Mouse (Mus musculus) neural tube, embryonic 13.5 days (tissue): ENCODE measurements around the gene Ptprd. TPM values are rescaled to one million over a fixed set of nuclear protein-coding genes. Genes with fewer than 3 reads are reported as not detected.
"Not testable (repeated sequence)": the region's sequence is repeated elsewhere in the genome, so short reads cannot be mapped to it uniquely, and the experiment has no call there.

Experiments used
- ATAC-seq: fragments of 200-750 bp; cut with Nextera tagmentation; 2 replicates; pipeline ENCODE4 v1.8.0; 2017; ENCODE audit warnings: low read depth, mild to moderate bottlenecking, moderate TSS enrichment, moderate library complexity
- H3K27ac ChIP-seq: fragments of 300-500 bp; sonication (generic); replicated peaks from 2 replicates; pipeline ENCODE4 v1.5.1; 2015; ENCODE audit warnings: moderate library complexity, mild to moderate bottlenecking, inconsistent platforms
- H3K27me3 ChIP-seq: fragments of 300-500 bp; sonication (generic); 2 replicates; pipeline ENCODE4 v1.6.1; 2015; ENCODE audit warnings: mild to moderate bottlenecking, inconsistent platforms
- H3K36me3 ChIP-seq: fragments of 300-500 bp; sonication (generic); 2 replicates; pipeline ENCODE4 v1.6.1; 2015; ENCODE audit warnings: mild to moderate bottlenecking, inconsistent platforms
- H3K4me1 ChIP-seq: fragments of 300-500 bp; sonication (generic); replicated peaks from 2 replicates; pipeline ENCODE4 v1.6.1; 2015; ENCODE audit warnings: inconsistent platforms
- H3K4me2 ChIP-seq: fragments of 300-500 bp; sonication (generic); 2 replicates; pipeline ENCODE4 v1.6.1; 2015; ENCODE audit warnings: inconsistent platforms, mild to moderate bottlenecking, moderate library complexity
- H3K4me3 ChIP-seq: fragments of 300-500 bp; sonication (generic); 2 replicates; pipeline ENCODE4 v1.5.1; 2015; ENCODE audit warnings: mild to moderate bottlenecking, inconsistent platforms
- H3K9ac ChIP-seq: fragments of 300-500 bp; sonication (generic); 2 replicates; pipeline ENCODE4 v1.6.1; 2015; ENCODE audit warnings: moderate library complexity, mild to moderate bottlenecking, inconsistent platforms
- H3K9me3 ChIP-seq: fragments of 300-500 bp; sonication (generic); 2 replicates; pipeline ENCODE4 v1.6.1; 2016; ENCODE audit warnings: inconsistent platforms
- WGBS: fragments of 180-500 bp; shearing (Covaris S2); methylation state at CpG from one replicate; pipeline ENCODE4 v1.1.7; 2015; 5-methylcytosine and 5-hydroxymethylcytosine counted together
- polyA plus RNA-seq: library from polyadenylated mRNA; unstranded; fragments of >200 nt; fragmentation: Nextera tagmentation; extraction: Ambion mirVana; gene quantifications from 2 replicates; pipeline ENCODE4 v1.2.1, GENCODE M21; 2015

The Ptprd gene
- polyA plus RNA-seq, 1 experiment from 2014 or later: 86.5 TPM

- 75% methylated on average over 5 of the region's 5 CpGs for WGBS
- no peak for ATAC-seq
Measured at GRCm38 (mm10) chr4:77861269-77861668, 350.5 kb downstream of the Ptprd start.

GRCm38 (mm10) chr4:77797391-77797790 lies 414.4 kb downstream of the Ptprd start:
- not testable (repeated sequence) for H3K9me3 ChIP-seq, H3K27ac ChIP-seq, ATAC-seq, H3K36me3 ChIP-seq, H3K4me1 ChIP-seq, H3K4me2 ChIP-seq, H3K27me3 ChIP-seq, H3K9ac ChIP-seq, H3K4me3 ChIP-seq
- 79% methylated on average over 1 of the region's 1 CpGs for WGBS

More at GRCm38 (mm10) chr4:77861269-77861668, 350.5 kb downstream of the Ptprd start:
- no peaks in the 10 kb centered on the region for H3K36me3 ChIP-seq
- no peak overlapping the region for H3K4me2 ChIP-seq
- H3K4me1 ChIP-seq: no peaks in the 10 kb centered on the region
- no peak overlapping the region for H3K9ac ChIP-seq
- H3K27me3 ChIP-seq: no peaks in the 10 kb centered on the region
- no peak overlapping the region for H3K27ac ChIP-seq
- H3K4me3 ChIP-seq: no peak overlapping the region
- peaks cover 4% of the 10 kb centered on the region for H3K9me3 ChIP-seq

- Histone ChIP-seq H3K36me3 (no peaks in the 10 kb centered on the region), H3K27ac (no peak overlapping the region), H3K27me3 (no peaks in the 10 kb centered on the region), H3K4me3 (no peak overlapping the region), H3K4me1 (no peaks in the 10 kb centered on the region), H3K9ac (no peak overlapping the region), H3K9me3 (no peaks in the 10 kb centered on the region), H3K4me2 (no peak overlapping the region)
- WGBS: 90% methylated on average over 2 of the region's 2 CpGs
- no peak for ATAC-seq
Measured at GRCm38 (mm10) chr4:77777237-77777636, 434.5 kb downstream of the Ptprd start.

GRCm38 (mm10) chr4:77763790-77764189 lies 448.0 kb downstream of the Ptprd start:
- 57% methylated on average over 1 of the region's 1 CpGs for WGBS
- Histone ChIP-seq H3K36me3 (no peaks in the 10 kb centered on the region), H3K4me1 (no peaks in the 10 kb centered on the region), H3K4me3 (no peak overlapping the region), H3K27me3 (no peaks in the 10 kb centered on the region), H3K9me3 (no peaks in the 10 kb centered on the region), H3K9ac (no peak overlapping the region), H3K4me2 (no peak overlapping the region), H3K27ac (no peak overlapping the region)
- no peak for ATAC-seq

- Histone ChIP-seq H3K9me3 (no peaks in the 10 kb centered on the region), H3K27me3 (no peaks in the 10 kb centered on the region), H3K9ac (no peak overlapping the region), H3K27ac (no peak overlapping the region), H3K4me2 (no peak overlapping the region), H3K4me1 (0 out of 2 replicates have a peak, but pooled peaks cover 5% of the 10 kb centered on the region), H3K4me3 (no peak overlapping the region), H3K36me3 (no peaks in the 10 kb centered on the region)
- ATAC-seq: no peak
- 86% methylated on average over 2 of the region's 2 CpGs for WGBS
Measured at GRCm38 (mm10) chr4:77743391-77743790, 468.4 kb downstream of the Ptprd start.

- H3K4me1 ChIP-seq: peaks cover 3% of the 10 kb centered on the region; the same call in 1 of the 2 replicates
- H3K27me3 ChIP-seq: no peaks in the 10 kb centered on the region
- no peak overlapping the region for H3K4me3 ChIP-seq
- ATAC-seq: peak; percentile 69; the same call in 1 of the 2 replicates
- H3K27ac ChIP-seq: peak overlapping the region; percentile 15; the same call in 1 of the 2 replicates
- H3K36me3 ChIP-seq: no peaks in the 10 kb centered on the region
- no peak overlapping the region for H3K4me2 ChIP-seq
- 58% methylated on average over 6 of the region's 6 CpGs for WGBS
- no peak overlapping the region for H3K9ac ChIP-seq
- H3K9me3 ChIP-seq: no peaks in the 10 kb centered on the region
Measured at GRCm38 (mm10) chr4:77721908-77722307, 489.9 kb downstream of the Ptprd start.

GRCm38 (mm10) chr4:77717792-77718191 lies 494.0 kb downstream of the Ptprd start:
- no peak overlapping the region for H3K4me2 ChIP-seq
- 69% methylated on average over 2 of the region's 2 CpGs for WGBS
- ATAC-seq: no peak
- H3K9ac ChIP-seq: no peak overlapping the region
- H3K4me3 ChIP-seq: no peak overlapping the region
- no peaks in the 10 kb centered on the region for H3K36me3 ChIP-seq
- no peak overlapping the region for H3K27ac ChIP-seq
- no peaks in the 10 kb centered on the region for H3K27me3 ChIP-seq
- no peaks in the 10 kb centered on the region for H3K9me3 ChIP-seq
- H3K4me1 ChIP-seq: peaks cover 3% of the 10 kb centered on the region; the same call in 1 of the 2 replicates

- no peak for ATAC-seq
- no peaks in the 10 kb centered on the region for H3K27me3 ChIP-seq
- 82% methylated on average over 2 of the region's 2 CpGs for WGBS
Measured at GRCm38 (mm10) chr4:77710231-77710630, 501.5 kb downstream of the Ptprd start.

GRCm38 (mm10) chr4:77698294-77698693 lies 513.5 kb downstream of the Ptprd start:
- no peak for ATAC-seq
- no peak overlapping the region for H3K4me3 ChIP-seq
- no peaks in the 10 kb centered on the region for H3K4me1 ChIP-seq
- no peak overlapping the region for H3K27ac ChIP-seq
- no peaks in the 10 kb centered on the region for H3K9me3 ChIP-seq
- H3K9ac ChIP-seq: no peak overlapping the region
- H3K36me3 ChIP-seq: no peaks in the 10 kb centered on the region
- no peak overlapping the region for H3K4me2 ChIP-seq
- 76% methylated on average over 2 of the region's 2 CpGs for WGBS
- H3K27me3 ChIP-seq: no peaks in the 10 kb centered on the region

More at GRCm38 (mm10) chr4:77710231-77710630, 501.5 kb downstream of the Ptprd start:
- Histone ChIP-seq H3K27ac (no peak overlapping the region), H3K4me1 (no peaks in the 10 kb centered on the region), H3K36me3 (no peaks in the 10 kb centered on the region), H3K4me3 (no peak overlapping the region), H3K9ac (no peak overlapping the region), H3K9me3 (no peaks in the 10 kb centered on the region), H3K4me2 (no peak overlapping the region)

- Histone ChIP-seq H3K4me1 (no peaks in the 10 kb centered on the region), H3K36me3 (no peaks in the 10 kb centered on the region), H3K9ac (no peak overlapping the region), H3K27ac (no peak overlapping the region), H3K27me3 (no peaks in the 10 kb centered on the region), H3K4me2 (no peak overlapping the region), H3K9me3 (no peaks in the 10 kb centered on the region), H3K4me3 (no peak overlapping the region)
- no peak for ATAC-seq
- 79% methylated on average over 1 of the region's 1 CpGs for WGBS
Measured at GRCm38 (mm10) chr4:77675798-77676197, 536.0 kb downstream of the Ptprd start.

- no peak overlapping the region for H3K9ac ChIP-seq
- H3K4me2 ChIP-seq: no peak overlapping the region
- WGBS: 90% methylated on average over 2 of the region's 2 CpGs
- H3K36me3 ChIP-seq: no peaks in the 10 kb centered on the region
- no peaks in the 10 kb centered on the region for H3K27me3 ChIP-seq
- H3K27ac ChIP-seq: no peak overlapping the region
- H3K4me3 ChIP-seq: no peak overlapping the region
- H3K4me1 ChIP-seq: no peaks in the 10 kb centered on the region
- no peak for ATAC-seq
- H3K9me3 ChIP-seq: no peaks in the 10 kb centered on the region
Measured at GRCm38 (mm10) chr4:77664761-77665160, 547.0 kb downstream of the Ptprd start.

GRCm38 (mm10) chr4:77662309-77662708 lies 549.5 kb downstream of the Ptprd start:
- 91% methylated on average over 1 of the region's 1 CpGs for WGBS
- ATAC-seq: no peak
- no peaks in the 10 kb centered on the region for H3K9me3 ChIP-seq
- no peak overlapping the region for H3K4me2 ChIP-seq
- no peak overlapping the region for H3K4me3 ChIP-seq
- H3K4me1 ChIP-seq: no peaks in the 10 kb centered on the region
- H3K27ac ChIP-seq: no peak overlapping the region
- no peaks in the 10 kb centered on the region for H3K36me3 ChIP-seq
- H3K27me3 ChIP-seq: no peaks in the 10 kb centered on the region
- no peak overlapping the region for H3K9ac ChIP-seq

GRCm38 (mm10) chr4:77655669-77656068 lies 556.1 kb downstream of the Ptprd start:
- Histone ChIP-seq H3K4me2 (no peak overlapping the region), H3K9me3 (no peaks in the 10 kb centered on the region), H3K9ac (no peak overlapping the region), H3K27ac (no peak overlapping the region), H3K4me3 (no peak overlapping the region), H3K4me1 (no peaks in the 10 kb centered on the region), H3K27me3 (no peaks in the 10 kb centered on the region), H3K36me3 (no peaks in the 10 kb centered on the region)
- 76% methylated on average over 1 of the region's 1 CpGs for WGBS
- no peak for ATAC-seq
